Mouse (Mus musculus) G1E (cell line): ENCODE results near the gene Ap3d1.

Source experiments
- CTCF ChIP-seq: IDR thresholded peaks from 2 replicates; pipeline ENCODE4 v1.5.1; 2012; ENCODE audit warnings: low read depth, low read length, inconsistent platforms, mixed read lengths
- TAL1 ChIP-seq: conservative IDR thresholded peaks from 2 replicates; pipeline ENCODE4 v1.6.1; 2012; ENCODE audit warnings: low read depth, low read length, inconsistent platforms, mixed read lengths

DNA sequence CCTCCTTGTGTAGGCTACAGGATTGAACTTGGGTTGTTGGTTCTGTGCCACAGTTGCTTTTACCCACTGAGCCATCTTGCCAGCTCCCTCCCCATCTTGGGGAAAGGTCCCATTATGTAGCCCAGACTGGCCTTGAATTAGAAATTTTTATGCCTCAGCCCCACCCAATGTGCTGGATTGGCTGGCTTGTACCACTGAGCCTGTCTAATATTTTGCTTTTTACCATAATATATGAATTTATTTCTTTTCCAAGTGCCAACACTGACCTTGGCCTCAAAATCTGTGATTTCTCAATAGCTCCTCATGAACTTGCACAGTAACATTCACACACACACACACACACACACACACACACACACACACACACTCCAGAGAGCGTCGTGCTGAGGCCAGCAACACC lies 23.7 kb upstream of the Ap3d1 start:
- TF ChIP-seq TAL1 (no peak), CTCF (no peak)
